In the genomic region with DNA sequence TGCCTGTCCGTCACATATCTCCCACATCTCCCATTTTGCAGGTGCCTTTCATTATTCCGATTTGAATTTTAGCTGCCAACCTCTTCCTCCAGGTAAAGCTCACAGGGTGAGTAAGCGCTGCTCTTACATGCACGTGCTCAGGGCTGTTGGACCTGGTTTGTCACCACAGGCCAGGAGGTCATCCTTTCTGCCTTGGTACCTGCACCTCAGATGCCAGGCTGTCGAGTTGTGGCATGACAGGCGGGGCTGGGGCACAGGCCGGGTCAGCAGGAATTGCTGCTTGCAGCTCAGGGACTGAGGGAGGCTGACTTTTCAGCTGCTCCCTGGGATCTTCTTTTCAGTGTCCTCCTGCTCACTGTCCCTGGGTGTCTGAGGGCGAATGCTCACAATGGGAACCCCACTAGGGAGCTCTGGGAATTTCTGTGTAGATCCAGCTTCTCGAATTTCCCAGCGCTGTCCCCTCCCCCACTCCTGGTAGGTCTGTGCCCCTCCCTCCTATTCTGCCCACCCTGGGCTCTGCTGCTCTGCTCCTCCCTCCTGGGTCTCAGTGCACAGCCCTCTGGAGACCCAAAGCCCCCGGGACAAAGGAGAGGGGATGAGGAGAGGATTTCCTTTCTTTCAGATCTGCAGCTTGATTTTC, we compare ENCODE assay signal across 14 mouse cellular contexts. TPM values are rescaled to one million over a fixed set of nuclear protein-coding genes. Genes with fewer than 3 reads are reported as not detected.
DNase-seq lines count a peak whose midpoint lies in the region; ATAC-seq lines count a peak whose summit lies in the region.
"Had no signal": no experiment of that assay in that cellular context is flagged by ENCODE, and none has a peak within 500 bp of the region (broad histone marks: within the 10 kb centered on the region; RNA-seq: fewer than 3 reads in every experiment).

No protein-coding gene starts in this region.

- no peak for ATAC-seq in midbrain, embryonic 15.5 days (replicated peaks)
- ATAC-seq in megakaryocyte progenitor cell, adult 5-6 weeks (replicated peaks; ENCODE audit: poor library complexity): no peak
- no peak for ATAC-seq in megakaryocyte-erythroid progenitor cell, adult 5-6 weeks (replicated peaks; ENCODE audit: low FRiP score, low TSS enrichment, poor library complexity, severe bottlenecking)
- ATAC-seq: inflammation-experienced regulatory T-cells, adult 6 months had no signal

- peak overlapping the region; percentile 85 for H3K27ac ChIP-seq in midbrain, embryonic 10.5 days (replicated peaks)
- H3K27ac ChIP-seq in midbrain, embryonic 15.5 days: no peak overlapping the region
- H3K27ac ChIP-seq in embryonic facial prominence, embryonic 10.5 days (replicated peaks): peak overlapping the region; percentile 55
- H3K27ac ChIP-seq in limb, embryonic 10.5 days: peak overlapping the region; percentile 57; the same call in 1 of the 2 replicates

- 8% methylated on average over 11 of the region's 11 CpGs for WGBS in midbrain, embryonic 10.5 days
- 12% methylated on average over 11 of the region's 11 CpGs for whole genome bisulfite sequencing in midbrain, embryonic 15.5 days
- WGBS in embryonic facial prominence, embryonic 10.5 days: 14% methylated on average over 11 of the region's 11 CpGs
- 24% methylated on average over 11 of the region's 11 CpGs for WGBS in limb, embryonic 10.5 days

- peak overlapping the region; percentile 40 for H3K4me3 ChIP-seq in midbrain, embryonic 10.5 days
- H3K4me3 ChIP-seq in midbrain, embryonic 15.5 days: no peak overlapping the region
- peak overlapping the region; percentile 34; the same call in 1 of the 2 replicates for H3K4me3 ChIP-seq in embryonic facial prominence, embryonic 10.5 days
- no peak overlapping the region for H3K4me3 ChIP-seq in limb, embryonic 10.5 days

- peaks cover 66% of the 10 kb centered on the region for H3K4me1 ChIP-seq in midbrain, embryonic 10.5 days
- peaks cover 21% of the 10 kb centered on the region for H3K4me1 ChIP-seq in midbrain, embryonic 15.5 days
- H3K4me1 ChIP-seq in embryonic facial prominence, embryonic 10.5 days: peaks cover 40% of the 10 kb centered on the region
- H3K4me1 ChIP-seq in limb, embryonic 10.5 days: peaks cover 42% of the 10 kb centered on the region

- no peak overlapping the region for H3K4me2 ChIP-seq in midbrain, embryonic 15.5 days
- H3K4me2 ChIP-seq: heart, embryonic 11.5 days had no signal

- H3K9me3 ChIP-seq in midbrain, embryonic 10.5 days (replicated peaks): no peaks in the 10 kb centered on the region
- no peaks in the 10 kb centered on the region for H3K9me3 ChIP-seq in midbrain, embryonic 15.5 days
- no peaks in the 10 kb centered on the region for H3K9me3 ChIP-seq in embryonic facial prominence, embryonic 10.5 days
- H3K9me3 ChIP-seq in limb, embryonic 10.5 days (replicated peaks): no peaks in the 10 kb centered on the region

- peaks cover 5% of the 10 kb centered on the region; the same call in 1 of the 2 replicates for H3K36me3 ChIP-seq in midbrain, embryonic 10.5 days
- H3K36me3 ChIP-seq in midbrain, embryonic 15.5 days (replicated peaks): no peaks in the 10 kb centered on the region
- no peaks in the 10 kb centered on the region for H3K36me3 ChIP-seq in embryonic facial prominence, embryonic 10.5 days (replicated peaks)
- H3K36me3 ChIP-seq in limb, embryonic 10.5 days: no peaks in the 10 kb centered on the region

- no peak overlapping the region for H3K9ac ChIP-seq in midbrain, embryonic 15.5 days

- peak; percentile 80 for DNase-seq in midbrain, embryonic 10.5 days (ENCODE audit: low spot score)
- peak; percentile 46 for DNase-seq in embryonic facial prominence, embryonic 10.5 days (ENCODE audit: low spot score)
- peak; percentile 45 for DNase-seq in limb, embryonic 10.5 days (ENCODE audit: low spot score)
- peak; percentile 24 for DNase-seq in urinary bladder, postnatal 14 days (ENCODE audit: low spot score)
- DNase-seq: adrenal gland, postnatal 14 days; cerebellum, adult 2 months; lung, adult 2 months; right cerebral cortex, postnatal 4 days had no signal

- peaks cover 32% of the 10 kb centered on the region for H3K27me3 ChIP-seq in midbrain, embryonic 10.5 days (ENCODE audit: low read depth, poor library complexity, severe bottlenecking)
- peaks cover 18% of the 10 kb centered on the region for H3K27me3 ChIP-seq in midbrain, embryonic 15.5 days (replicated peaks)
- peaks cover 39% of the 10 kb centered on the region for H3K27me3 ChIP-seq in embryonic facial prominence, embryonic 10.5 days (replicated peaks; ENCODE audit: low read depth, poor library complexity, severe bottlenecking)
- H3K27me3 ChIP-seq in limb, embryonic 10.5 days (ENCODE audit: low read depth, poor library complexity, severe bottlenecking): peaks cover 29% of the 10 kb centered on the region

RNA-seq across cellular contexts. Expression of a gene that starts 3.2 kb away (rescaled TPM):
- 8.5 and 8.9 TPM in 2 replicates for polyA plus RNA-seq in midbrain, embryonic 10.5 days (2016; fragmentation: Nextera tagmentation; extraction: Ambion mirVana)
- polyA plus RNA-seq in midbrain, embryonic 15.5 days (2015; fragmentation: Nextera tagmentation; extraction: Ambion mirVana): 4.1 and 4.9 TPM in 2 replicates
- 3.0 and 3.5 TPM in 2 replicates for polyA plus RNA-seq in embryonic facial prominence, embryonic 10.5 days (2016; fragmentation: Nextera tagmentation; extraction: Ambion mirVana)
- 3.9 and 4.1 TPM in 2 replicates for polyA plus RNA-seq in limb, embryonic 10.5 days (2016; fragmentation: Nextera tagmentation; extraction: Ambion mirVana)
- 0.59 and 0.77 TPM in 2 replicates for total RNA-seq in megakaryocyte progenitor cell, adult 5-6 weeks (2015)
- 0.79 and 1.7 TPM in 2 replicates for total RNA-seq in megakaryocyte progenitor cell, adult 5-6 weeks (2017)
- 2.3 and 2.4 TPM in 2 replicates for total RNA-seq in megakaryocyte-erythroid progenitor cell, adult 5-6 weeks (2014; fragmentation: Nextera tagmentation)
- total RNA-seq in megakaryocyte-erythroid progenitor cell, adult 5-6 weeks (2017): 0.84 and 1.6 TPM in 2 replicates
- total RNA-seq: MEL had no signal
- polyA plus RNA-seq: inflammation-experienced regulatory T-cells, adult 6 months had no signal

RNA-seq across cellular contexts. Expression of a gene that starts 57.8 kb away (rescaled TPM):
- 10.3 and 11.0 TPM in 2 replicates for polyA plus RNA-seq in midbrain, embryonic 10.5 days (2016; fragmentation: Nextera tagmentation; extraction: Ambion mirVana)
- polyA plus RNA-seq in midbrain, embryonic 15.5 days (2015; fragmentation: Nextera tagmentation; extraction: Ambion mirVana): 3.5 and 4.0 TPM in 2 replicates
- 11.1 and 12.2 TPM in 2 replicates for polyA plus RNA-seq in embryonic facial prominence, embryonic 10.5 days (2016; fragmentation: Nextera tagmentation; extraction: Ambion mirVana)
- 10.7 and 10.9 TPM in 2 replicates for polyA plus RNA-seq in limb, embryonic 10.5 days (2016; fragmentation: Nextera tagmentation; extraction: Ambion mirVana)
- 11.7 and 14.4 TPM in 2 replicates for total RNA-seq in megakaryocyte progenitor cell, adult 5-6 weeks (2015)
- 10.9 and 13.5 TPM in 2 replicates for total RNA-seq in megakaryocyte progenitor cell, adult 5-6 weeks (2017)
- total RNA-seq in megakaryocyte-erythroid progenitor cell, adult 5-6 weeks (2014; fragmentation: Nextera tagmentation): 18.9 and 21.8 TPM in 2 replicates
- 9.9 and 17.1 TPM in 2 replicates for total RNA-seq in megakaryocyte-erythroid progenitor cell, adult 5-6 weeks (2017)

Comparison
In these comparisons a context has a peak if more than half of its experiments do, and no peak if none do; other contexts are left out.
1. H3K4me3 ChIP-seq: peak in midbrain, embryonic 10.5 days (single experiment) and embryonic facial prominence, embryonic 10.5 days (single experiment); none in midbrain, embryonic 15.5 days (single experiment) and limb, embryonic 10.5 days (single experiment).
2. DNase-seq: peak in every context shown above with its lines; median percentile 80 in midbrain, embryonic 10.5 days; 46 in embryonic facial prominence, embryonic 10.5 days; 45 in limb, embryonic 10.5 days; 24 in urinary bladder, postnatal 14 days.